Mouse (Mus musculus): ENCODE measurements at regions not wholly inside any gene's neighbourhood (a gene's known extent, or its start where the extent isn't known, plus 50 kb on each side); places are given as distances from the start of the nearest gene placed in this dataset.

DNA sequence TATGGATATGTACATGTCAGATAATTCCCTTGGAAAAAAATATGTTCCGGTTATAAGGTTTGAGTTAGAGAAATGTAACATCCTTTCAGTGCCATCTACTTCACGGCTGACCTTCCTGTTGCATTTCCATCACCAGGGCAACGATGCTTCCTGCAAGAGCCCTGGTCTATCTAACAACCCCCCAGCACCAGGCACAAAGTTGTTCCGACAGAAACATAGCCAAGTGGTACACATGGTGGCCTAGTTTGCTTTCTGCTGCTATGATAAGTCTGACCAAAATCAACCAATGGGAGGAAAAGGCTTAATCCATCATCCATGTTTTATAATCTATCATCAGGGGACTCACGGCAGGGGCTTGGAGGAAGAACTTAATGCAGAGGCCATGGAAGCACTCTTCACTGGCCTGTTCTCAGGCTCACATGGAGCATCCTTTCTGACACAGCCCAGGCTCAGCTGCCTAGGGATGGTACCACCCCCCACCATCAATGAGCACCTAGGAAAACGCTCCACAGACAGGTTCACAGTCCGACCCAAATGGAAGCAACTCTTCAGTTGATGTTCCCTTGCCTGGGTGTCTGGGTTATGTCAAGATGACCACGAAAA is 372.2 kb downstream of the Cbln4 start:
- DNase-seq, result no peak

- no peak for DNase-seq
Measured at GRCm38 (mm10) chr2:171668791-171669645, 374.2 kb downstream of the Cbln4 start.

DNA sequence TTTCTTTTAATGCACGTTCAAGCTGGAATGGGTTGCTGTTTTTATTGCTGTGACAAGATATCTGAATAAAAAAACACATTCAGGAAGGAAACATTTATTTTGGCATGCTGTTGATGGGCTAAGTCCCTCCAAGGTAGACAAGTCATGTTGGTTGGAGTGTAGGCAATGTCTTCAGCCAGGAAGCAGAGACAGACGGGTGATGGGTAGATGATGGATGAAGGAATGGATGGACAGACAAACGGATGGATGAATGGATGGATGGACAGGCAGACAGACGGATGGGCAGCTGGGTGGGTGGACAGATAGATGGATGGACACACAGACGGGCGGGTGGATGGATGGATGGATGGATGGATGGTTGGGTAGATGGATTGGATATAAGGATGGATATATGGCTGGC is 380.7 kb downstream of the Cbln4 start:
- DNase-seq, result no peak

GRCm38 (mm10) chr2:171661896-171662511 is 381.3 kb downstream of the Cbln4 start:
- DNase-seq, result no peak

GRCm38 (mm10) chr2:171657125-171657524 is 386.1 kb downstream of the Cbln4 start:
- DNase-seq, result no peak

- no peak for DNase-seq
Measured at GRCm38 (mm10) chr2:171641730-171642129, 401.5 kb downstream of the Cbln4 start.

DNA sequence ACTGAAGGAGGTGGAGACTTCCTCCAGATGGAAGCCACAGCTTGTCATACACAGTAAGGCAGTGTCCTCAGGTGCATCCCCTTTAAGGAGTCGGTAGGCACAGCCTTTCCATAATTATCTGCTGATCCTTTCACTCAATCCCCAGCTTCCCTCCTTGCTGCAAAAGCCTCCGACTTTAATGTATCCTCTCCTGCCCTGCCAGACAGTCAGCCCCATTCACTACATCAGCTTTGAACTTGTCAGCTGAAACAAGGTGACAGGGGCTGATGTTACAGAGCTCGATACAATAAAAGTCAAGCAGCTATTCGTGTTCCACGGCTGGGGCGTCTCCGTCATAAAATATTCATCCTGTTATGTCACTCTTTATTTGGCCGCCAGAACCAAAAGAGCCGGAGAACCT is 402.8 kb downstream of the Cbln4 start:
- no peak for DNase-seq

DNA sequence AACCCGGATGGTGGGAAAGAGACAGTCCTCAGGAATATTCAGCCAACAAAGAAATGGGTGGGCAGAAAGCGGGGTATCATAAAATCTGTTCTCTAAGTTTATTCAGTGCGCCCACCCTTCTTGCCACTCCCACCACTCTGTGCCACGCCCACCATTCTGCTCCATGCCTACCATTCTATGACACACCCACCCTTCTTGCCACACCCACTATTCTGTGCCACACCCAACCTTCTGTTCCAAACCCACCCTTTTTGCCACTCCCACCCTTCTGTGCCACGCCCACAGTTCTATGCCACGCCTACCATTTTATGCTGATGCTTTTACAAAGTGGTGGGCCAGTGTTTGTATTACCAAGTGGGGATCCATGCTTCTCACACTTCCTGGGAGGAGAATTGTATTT is 404.3 kb downstream of the Cbln4 start:
- no peak for DNase-seq

DNA sequence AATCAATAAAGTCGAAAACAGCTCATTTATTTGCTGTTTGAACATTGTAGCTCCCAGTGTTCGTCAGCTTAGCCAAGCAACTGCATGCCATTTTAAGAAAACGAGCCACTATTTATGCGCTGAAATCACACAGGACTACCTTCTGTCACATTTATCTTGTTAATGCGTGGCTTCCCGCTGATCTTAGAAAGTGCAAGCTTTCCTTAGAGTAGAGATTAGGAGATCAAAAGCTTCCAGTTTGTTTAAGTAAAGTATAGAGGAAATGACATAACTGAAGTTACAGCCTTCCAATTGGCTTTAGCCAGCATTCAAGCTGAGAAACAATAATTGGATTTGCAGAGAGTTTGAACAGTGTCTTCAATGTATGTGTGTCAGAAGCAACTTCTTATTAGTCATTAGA is 406.4 kb downstream of the Cbln4 start:
- no peak for DNase-seq

DNA sequence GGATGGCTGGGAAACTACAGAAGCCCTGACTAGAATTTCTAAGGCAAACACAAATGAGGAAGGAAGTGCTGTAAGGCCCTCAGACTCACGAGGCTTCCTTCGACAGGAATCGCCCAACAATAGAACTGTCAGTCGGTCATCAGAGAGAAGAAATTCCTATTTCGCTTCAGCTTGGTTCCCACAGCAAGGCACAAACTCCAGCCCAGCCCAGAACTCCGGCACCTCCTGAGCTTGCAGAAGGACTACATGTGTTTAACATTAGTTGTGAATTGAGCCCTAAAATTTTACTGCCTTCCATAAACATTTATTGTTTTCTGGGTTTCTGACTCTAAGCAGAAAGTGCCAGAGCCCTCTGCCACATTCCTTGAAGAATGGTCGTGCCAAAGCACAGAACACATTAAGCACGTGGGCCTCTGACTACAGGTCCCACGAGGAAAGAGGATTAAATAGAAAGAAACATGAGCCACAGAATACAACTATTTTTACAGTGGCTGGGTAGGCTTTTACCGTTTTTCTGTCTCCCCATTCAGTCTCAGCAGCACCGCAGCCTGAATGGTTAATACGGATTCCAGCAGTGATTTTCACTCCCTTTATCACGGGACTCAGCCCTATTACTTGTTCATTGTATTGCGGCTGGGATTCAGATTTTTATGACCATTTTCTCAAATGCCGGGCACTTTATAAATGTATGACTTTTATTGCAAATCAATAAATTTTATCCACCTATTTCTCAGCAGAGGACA is 409.7 kb downstream of the Cbln4 start:
- DNase-seq, result no peak

- DNase-seq, result no peak
Measured at GRCm38 (mm10) chr2:171630101-171630715, 413.1 kb downstream of the Cbln4 start.

DNA sequence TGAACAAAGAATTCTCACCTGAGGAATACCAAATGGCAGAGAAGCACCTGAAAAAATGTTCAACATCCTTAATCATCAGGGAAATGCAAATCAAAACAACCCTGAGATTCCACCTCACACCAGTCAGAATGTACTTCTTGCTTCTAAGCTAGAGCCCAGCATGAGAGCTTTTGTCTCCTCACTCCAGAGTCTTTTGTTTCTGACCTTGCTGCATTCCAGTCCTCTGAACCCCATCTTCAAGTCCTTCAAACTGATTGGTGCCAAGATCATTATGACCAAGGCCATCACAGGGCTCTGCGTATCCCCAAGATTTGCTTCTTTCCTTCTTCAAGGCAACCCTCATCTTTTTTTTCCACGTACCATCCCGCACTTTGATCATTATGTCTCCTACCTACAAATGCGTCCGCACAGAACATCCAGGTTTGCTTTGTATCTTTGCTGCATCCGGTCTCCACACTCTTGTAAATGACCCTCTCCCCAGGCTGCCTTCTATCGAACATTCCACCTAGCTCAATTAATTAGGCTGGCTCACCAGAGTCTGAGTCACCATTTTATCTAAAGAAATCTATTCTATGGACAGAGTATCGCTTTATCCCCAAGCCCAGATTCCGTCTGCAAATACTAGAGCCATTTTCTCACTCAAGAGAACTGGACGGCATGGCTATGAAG is 414.9 kb downstream of the Cbln4 start:
- no peak for DNase-seq

DNA sequence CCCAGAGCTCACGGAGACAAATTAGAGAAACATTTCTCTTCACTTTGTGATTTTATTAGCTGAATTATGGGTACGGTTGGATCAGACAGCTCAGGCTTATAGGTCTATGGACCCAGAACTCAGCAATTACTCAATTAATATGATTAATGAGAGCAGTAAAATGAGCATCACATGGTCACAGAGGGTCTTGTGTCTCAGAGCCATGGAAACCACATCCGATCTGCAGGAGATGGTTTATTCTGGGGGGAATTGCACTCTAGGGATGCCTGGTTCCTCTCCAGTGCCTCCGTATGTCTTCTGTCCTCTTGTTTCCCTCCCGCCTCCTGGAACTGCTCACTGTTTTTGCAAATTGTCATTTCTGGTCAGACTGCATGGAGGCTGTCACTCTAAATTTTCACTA is 422.6 kb downstream of the Cbln4 start:
- DNase-seq, result no peak

GRCm38 (mm10) chr2:171620253-171620652 is 423.0 kb downstream of the Cbln4 start:
- DNase-seq, result no peak

DNA sequence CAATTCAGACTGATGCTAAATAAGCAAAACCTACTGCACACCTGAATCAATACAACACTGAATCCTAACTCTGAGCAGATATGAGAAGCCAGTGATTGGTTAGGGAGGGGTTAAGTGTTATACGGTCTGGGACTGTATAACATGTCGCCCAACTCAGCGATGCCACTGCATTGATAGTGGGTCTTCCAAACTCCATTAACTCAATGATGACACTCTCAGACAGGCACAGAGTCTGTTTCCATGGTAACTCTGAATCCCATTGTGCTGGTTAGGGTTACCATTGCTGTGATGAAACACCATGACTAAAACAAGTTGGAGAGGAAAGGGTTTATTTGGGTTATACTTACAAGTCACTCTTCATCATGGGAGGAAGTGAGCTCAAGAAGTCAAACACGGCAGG is 424.5 kb downstream of the Cbln4 start:
- no peak for DNase-seq

DNA sequence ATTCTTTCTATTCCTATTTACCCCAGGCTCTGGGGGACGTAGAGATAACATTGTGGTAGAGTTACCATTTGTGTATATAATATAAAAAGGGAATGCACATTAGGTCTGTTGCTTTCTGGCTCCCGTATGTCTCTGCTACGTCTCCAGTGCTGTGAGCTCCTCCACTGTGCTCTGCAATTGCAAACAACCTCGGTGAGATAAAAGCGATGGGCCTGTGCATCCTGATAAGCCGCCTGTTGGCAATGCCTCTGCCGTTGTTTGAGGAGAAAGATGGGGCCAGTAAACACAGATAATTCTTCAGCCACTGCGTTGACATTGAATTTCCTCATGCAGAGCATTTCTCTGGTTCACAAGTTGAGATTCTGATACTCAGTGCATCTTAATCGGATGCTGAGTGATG is 424.9 kb downstream of the Cbln4 start:
- DNase-seq, result no peak

DNA sequence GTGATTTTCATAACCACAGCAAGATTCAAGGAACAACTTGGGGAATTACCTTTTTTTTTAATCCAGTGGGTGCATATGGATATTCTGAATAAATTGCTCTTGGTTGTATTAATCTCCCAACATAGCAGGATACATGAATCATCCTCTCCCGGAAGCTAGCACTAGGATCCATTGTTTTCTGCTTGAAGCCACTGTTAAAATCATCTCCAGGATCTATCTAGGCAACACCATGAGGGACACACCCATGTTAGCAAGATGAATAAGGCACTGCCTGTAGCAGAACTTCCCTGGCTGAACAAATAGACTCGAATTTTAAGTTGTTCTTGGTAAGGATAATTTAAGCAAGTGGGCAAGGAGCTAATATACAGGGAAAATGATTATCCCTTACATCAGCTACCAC is 427.8 kb downstream of the Cbln4 start:
- DNase-seq, result no peak

- DNase-seq, result no peak
Measured at GRCm38 (mm10) chr2:171605064-171605463, 438.2 kb downstream of the Cbln4 start.

DNA sequence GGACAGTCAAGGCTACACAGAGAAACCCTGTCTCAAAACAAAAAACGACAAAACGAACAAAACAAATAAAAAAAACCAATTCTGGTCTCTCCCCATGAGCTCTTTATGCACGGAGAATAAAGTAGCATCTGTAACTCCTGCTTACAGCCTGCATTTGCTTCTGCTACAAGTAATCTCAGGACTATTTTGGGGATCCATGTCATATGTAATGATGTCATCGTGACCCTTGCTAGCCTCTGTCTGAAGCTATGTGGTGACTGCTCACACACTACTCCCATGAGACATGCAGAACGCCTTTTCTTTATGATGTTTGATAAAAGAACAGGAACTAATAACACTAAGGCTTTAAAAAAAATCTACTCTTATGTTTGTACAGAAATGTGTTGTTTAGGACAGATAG is 448.0 kb downstream of the Cbln4 start:
- DNase-seq, result no peak

DNA sequence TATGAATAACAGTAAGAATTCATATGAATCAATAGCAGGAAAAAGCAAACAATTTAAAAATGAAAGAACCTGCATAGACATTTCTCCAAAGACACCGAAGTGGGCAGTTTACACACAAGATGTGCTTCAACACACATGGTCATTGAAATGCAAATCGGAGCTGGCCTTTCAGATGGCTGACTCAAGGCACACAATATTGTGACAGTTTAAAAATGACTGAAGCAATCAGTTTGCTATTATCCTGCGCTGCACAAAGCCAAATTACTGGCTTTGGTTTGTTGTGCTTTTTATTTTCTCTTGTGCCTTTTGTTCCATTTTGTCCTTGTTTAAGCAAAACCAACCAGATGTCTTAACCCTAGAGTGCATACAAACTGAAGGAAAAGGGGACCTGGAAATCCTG is 449.4 kb downstream of the Cbln4 start:
- no peak for DNase-seq

- DNase-seq, result no peak
Measured at GRCm38 (mm10) chr2:171592315-171592714, 451.0 kb downstream of the Cbln4 start.

GRCm38 (mm10) chr2:171588158-171588557 is 455.1 kb downstream of the Cbln4 start:
- DNase-seq, result no peak
